Mouse (Mus musculus): Measurements from ENCODE around the gene Sac3d1. TPM values are rescaled to one million over a fixed set of nuclear protein-coding genes. Genes with fewer than 3 reads are reported as not detected.
A peak's percentile ranks its signal among the peaks of the same experiment; 100 is the strongest.

The Sac3d1 gene
- total RNA-seq, 2 experiments from 2014 or later: 9.2 to 10.0 TPM

DNA sequence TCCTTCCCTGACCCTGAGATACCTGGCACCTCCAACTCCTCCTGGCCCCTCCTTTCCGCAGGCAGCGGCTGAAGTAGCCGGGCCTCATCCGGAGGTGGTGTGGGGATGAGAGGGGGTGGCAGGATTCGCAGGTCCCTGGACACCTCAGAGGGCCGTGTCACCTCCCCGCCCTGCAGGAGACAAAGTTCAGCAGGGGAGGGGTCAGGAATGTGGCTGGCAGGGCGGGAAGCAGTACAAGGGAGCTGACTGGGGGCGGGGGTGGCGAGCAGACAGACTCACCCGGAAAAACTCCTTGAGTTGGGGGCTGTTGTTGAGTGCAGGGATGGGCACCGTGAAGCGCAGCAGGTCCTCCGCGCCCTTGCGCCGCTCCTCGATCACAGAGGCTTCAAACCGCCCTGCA lies 3.3 kb upstream of the Sac3d1 start:
- DNase-seq: no peak

DNA sequence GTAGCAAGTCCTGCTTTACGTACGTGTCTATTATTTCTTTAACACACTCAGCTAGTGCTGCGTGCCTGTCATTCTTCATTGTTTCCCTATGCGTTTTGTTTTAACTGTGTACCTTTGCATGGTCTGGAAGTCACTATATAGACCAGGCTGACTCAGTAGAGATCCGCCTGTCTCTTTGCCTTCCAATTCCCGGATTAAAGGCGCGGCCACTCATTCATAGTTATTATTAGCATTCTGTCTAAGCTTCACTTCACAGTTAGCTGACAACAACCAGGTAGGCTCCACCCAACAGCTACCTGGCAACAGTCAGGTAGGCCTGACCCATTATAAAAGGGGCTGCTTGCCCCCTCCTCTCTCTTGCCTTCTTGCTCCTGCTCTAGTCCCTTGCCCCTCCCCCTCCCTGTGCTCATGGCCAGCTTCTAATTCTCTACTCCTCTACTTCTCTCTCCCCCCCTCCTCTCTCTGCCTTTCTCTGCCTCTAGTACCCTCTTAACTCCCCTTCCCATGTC lies 281 bp upstream of the Sac3d1 start:
- DNase-seq: no peak

DNA sequence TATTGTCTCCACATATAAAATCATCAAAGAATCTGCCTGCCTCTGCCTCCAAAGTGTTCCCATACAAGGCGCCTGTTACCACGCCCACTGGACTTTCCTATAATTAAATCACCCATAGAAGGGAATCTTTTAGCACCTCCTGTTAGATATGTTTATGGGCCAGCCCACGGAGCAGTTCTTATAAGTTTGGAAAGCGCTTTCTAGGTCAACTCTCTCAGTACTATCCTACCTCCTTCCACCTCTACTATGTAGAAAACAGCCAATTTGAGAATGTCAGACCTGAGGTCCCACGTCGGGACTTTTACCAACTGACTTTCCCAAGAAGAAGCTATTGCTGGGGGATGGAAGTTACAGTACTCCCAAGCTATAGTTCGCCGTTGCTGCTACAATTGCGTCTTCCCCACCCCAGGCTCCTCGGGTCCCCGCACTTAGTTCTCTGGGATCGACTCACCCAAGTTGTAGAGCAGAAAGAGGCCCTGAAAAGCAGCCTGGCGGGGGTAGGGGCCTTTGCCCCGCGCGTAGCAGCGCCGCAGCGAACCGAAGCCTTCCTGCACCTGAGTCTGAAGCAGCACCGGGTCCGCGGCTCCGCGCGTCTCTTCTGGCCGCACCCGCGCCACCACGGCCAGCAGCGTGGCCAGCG lies 984 bp downstream of the Sac3d1 start:
- DNase-seq: no peak

DNA sequence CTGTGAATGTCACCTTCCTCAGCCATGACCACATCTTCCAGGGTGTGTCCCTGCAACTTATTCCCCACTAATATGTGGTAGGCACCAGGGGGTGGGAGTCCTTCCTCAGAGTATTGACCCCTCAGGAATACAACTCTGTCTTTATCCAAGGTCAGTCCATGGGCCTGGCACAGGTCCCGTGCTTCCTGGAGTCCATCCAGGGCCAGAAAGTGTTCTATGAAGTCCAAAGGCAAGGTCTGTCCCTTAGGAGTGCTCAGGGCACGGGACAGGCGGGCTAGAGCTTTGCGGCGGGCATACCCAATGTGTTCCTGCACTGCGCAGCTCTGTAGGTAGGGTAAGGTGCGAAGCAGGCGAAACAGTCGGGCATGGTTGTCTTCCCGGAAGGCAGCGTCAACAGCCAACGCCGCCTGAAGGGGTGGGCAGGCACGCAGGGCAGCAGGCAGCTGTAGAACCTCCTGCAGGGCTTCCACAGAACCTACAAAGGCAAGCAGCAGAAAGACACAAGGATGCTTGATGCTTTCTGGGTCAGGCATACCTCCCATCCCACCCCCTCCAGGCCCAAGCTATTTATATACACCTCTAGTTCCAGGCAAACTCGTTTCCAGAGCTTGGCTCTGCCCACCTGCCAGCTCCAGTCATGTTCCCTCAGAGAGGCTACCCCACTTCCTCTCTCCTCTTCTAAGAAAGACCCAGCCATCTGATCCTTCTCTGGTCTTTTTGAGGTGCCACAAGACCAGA lies 2.2 kb downstream of the Sac3d1 start:
- no peak for DNase-seq

DNA sequence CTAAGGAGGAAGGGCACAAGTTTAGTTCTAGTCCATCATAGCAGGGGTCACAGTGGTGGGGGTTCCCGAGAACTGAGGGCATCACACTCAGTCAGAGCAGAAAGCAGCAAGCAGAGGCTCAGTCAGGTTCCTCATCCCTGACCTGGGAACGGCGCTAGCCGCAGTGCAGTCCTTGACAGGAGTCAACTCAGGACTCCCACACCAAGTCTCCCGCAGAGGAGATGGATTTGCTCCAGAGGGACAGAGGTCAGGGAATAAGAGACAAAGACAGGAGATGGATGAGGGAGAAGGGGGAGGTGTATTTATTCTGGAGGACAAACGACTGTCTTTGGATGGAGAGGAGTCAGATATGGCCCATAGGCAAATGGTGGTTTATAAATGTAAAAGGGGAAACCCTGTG lies 5.3 kb downstream of the Sac3d1 start:
- DNase-seq: no peak

DNA sequence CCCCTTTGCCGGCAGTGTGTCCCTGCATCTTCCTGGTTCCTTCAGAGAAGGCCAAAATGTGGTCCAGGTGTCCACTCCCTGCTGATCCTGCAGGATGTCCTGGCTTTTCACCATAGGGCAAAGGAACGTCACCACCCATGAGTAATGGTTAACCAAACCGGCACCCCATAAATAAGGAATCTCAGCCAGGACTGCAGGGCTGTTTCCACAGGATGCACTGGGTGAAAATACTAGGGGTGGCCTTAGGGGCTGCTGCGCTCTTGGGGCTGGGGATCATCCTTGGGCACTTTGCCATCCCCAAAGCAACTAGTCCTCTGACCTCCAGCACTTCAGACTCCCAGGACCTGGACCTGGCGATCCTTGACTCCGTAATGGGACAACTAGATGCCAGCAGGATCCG lies 12.9 kb downstream of the Sac3d1 start, which contains the start of gene Naaladl1:
Gene Naaladl1, plus strand, starts transcription at position 197 of the 400 bp plus-strand sequence.
- DNase-seq: no peak

DNA sequence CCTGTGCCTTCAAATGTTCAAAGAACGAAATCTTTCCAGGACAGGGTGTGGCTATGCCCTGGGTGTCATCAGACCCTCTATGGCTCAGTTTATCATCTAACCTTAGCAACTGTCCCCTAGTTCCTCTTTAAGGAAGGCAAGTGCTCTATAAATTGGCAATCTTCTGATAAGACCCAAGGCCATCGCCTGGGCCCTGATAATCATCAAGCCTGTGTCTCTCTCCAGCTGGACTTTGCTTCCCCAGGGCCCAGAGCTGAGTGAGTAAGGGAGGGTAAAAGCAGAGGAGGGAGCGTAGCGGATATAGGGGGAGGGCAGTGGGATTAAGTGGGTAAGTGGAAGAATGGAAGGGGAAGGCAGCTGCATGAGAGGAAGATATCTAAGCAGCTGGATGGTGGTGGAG lies 14.0 kb downstream of the Sac3d1 start:
- DNase-seq: no peak

DNA sequence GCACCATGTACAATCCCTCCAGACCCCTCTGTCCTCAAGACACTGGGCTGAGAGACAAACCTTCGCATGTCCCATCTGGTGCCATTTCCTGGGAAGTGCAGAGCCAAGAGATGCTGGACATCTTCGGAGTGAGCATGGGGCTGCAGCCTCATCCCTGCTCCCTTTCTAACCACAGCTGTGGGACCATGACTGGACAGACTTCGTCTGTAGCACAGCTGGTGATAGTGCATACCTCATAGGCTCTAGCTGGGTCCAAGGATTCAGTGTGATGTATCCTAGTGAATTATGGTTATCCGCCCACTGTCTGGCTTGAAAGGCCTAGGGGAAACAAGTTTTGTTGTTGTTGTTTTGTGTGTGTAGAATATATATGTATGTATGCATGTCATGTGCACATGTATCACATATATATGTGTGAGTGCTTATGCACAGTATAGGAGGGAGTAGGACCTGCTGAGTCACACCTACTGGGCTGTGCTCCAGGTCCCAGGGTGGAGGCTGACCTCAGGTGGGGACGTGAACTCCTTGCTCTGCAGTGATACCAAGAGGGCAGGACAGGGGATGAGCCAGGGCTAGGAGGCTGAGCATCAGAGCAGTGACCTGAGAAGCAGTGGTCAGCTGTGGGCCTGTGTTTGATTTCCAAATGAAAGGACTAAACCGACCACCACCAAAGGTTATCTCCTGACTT lies 16.1 kb downstream of the Sac3d1 start:
- no peak for DNase-seq

DNA sequence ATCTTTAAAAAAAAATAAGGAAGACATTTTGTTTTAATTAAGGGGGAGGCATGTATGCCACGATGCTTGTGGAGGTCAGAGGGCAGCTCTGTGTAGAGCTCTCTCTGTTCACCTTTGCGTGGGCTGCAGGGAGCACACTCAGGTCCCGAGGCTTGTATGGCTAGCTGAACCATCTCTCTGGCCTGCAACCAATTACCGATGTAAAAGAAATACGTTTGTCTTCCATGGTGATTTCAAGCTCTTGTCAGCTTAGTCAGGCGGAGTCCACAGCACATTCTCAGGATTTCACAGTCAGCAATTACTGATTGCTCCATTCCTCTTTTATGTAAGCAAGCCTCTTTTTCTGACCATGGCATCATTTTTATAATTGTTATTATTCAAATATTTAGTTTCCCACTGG lies 17.3 kb downstream of the Sac3d1 start:
- DNase-seq: no peak

DNA sequence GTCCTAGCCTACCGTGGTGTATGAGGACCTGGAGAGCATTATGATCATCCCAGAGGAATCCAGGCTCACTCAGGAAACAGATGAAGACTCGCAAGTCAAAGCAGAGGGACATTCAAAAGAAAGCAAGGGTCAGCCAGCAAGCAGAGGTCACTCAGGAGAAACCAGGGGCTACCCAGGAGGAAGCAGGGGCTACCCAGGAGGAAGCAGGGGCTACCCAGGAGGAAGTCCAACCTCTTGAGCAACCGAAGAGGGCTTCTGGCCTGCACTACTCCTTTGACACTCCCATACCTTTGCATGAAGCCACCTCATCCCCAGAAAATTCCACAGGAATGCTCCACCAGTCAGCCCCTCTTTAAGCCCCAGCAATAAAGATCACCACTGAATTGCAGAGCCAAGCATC lies 20.6 kb downstream of the Sac3d1 start:
- DNase-seq: no peak

DNA sequence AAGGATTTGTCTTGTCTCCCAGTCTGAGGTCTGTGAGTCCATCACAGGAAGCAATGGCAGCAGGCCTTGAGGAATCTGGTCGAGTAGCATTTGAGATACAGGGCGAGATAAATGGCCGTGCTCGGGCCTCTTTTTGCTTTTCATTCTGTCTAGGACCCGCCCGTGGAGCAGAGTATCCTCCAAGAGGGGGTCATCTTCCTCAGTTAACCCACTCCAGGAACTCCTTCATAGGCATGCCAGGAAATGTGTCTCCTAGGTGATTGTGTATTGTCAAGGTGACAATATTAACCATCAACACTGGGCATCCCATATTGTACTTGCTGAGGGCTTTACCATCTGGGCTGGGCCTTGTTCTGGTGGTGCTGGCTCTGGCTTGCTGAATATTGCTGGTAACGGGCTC lies 24.3 kb downstream of the Sac3d1 start, which contains the start of gene AC131692.1:
Gene AC131692.1, plus strand, starts transcription at position 301 of the 400 bp plus-strand sequence.
- DNase-seq: no peak

DNA sequence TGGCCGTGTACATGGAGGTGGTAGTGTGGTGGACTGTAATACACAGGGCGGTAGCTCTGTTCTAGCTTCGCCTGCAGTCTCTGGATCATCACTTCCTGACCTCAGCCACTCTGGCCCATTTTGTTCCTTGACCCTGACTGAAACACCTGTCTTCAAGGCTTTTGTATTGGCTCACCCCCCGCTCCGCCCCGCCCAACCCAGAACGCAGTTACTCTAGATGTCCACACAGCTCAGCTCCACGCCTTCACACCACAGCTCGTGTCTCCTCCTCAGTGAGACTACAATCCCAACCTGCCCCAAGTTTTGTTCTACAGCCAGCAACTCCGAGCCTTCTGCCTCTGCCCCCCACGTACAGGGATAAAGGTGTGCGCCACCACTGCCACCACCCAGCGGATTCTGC lies 29.6 kb downstream of the Sac3d1 start:
- DNase-seq: no peak

DNA sequence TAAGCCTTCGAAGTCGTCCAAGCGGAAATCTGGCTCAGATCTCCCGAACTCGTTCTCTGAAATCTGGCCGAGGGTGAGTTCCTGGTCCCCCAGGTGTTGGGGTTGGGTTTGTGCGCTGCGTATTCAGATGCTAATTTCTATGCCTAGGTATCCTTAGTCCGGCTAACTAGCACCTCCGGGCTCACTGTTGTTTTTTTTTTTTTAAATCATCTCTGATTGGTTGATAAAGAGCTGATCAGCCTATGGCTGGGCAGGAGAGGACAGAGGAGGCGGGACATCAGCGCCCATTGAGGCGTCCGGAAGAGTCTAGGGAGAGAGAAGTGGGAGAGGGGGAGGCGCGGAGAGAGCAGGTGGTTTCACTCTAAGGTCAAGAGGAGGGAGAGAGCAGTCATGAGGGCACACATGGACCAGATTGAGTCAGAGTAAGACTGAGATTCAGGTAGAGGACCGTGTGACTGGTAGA lies 33.0 kb downstream of the Sac3d1 start:
- peak; percentile 22 to 41 for DNase-seq

DNA sequence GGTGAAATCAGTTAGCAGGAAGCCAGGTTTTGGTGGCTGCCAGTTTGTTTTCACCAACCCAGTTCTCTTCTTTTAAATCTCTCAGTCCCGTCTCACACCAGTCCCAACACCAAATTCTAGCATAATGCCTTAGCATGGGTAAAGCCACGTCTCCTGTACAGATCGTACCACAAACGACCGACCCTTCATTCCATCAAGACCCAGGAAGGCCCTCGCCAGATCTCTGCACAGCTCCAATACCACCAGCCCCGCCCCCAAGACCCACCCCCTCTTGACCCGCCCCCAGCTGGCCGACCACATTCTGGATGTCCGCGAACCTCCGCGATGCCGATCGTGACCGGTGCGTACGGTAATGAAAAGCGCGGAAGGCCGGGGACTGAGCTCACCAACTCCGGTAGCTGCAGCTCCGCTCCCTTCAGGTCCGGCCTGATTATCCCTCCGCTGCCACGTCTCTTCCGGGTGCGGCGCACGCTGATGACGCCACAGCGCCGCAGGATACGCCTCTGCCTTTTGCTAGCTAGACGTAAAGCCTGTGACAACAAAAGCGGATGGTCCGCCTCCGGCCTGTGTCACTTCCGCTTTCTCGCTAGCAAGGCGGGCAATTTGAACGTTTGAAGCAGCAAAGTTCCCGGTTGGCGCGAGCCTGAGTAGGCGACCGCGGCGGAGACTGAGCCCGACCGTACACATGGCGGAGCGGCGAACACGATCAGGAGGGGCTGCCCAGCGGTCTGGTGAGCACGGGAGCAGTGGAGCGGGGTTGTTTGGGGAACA lies 33.8 kb downstream of the Sac3d1 start, which contains the start of the genes Zfpl1 and Cdca5:
Gene Zfpl1, minus strand, starts transcription at position 479 of the 771 bp plus-strand sequence.
Gene Cdca5, plus strand, starts transcription at position 506 of the 771 bp plus-strand sequence.
- DNase-seq: peak; percentile 97 to 99

DNA sequence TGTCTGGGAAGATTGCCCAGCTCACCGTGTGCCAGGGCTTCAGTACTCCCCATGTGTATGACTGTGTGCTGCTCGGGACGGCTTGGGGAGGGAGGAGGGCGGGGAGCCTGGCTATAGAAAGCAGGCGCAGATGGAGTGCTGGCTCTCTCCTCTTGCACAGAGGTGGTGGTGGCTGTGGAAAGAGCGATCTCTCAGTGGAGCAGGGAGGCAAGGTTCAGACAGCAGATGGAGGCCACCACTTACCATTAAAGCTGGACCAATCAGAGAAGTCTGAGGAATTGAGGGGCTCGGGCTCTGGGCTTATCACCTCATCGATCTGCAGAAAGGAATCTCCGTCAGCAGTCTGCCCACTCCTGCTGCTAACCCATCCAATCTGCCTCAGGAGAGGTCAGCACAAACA lies 36.3 kb downstream of the Sac3d1 start, which contains the start of gene Gm28374:
Gene Gm28374, minus strand, starts transcription at position 101 of the 400 bp plus-strand sequence.
- DNase-seq: no peak

DNA sequence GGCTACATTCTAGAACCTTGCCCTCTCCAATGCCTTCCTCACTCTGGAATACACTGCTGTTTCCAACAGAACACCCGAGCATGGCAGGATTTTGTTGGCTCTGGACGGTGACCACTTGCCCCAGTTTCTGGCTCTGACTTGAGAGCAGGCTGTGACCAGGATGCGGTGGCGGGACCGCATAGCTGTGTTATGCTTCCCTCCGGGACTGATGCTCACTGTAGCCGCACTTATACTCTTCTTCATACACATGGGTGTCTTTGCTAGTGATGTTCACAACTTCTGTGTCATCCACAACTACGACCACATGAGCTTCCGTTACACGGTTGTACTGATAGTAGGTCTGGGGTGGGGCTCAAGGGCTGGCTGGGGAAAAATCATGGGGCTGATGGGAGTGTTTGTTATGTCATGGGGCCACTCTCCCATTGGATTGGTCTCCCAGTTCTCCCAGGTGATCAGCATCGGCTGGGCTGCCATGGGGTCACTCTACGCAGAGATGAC lies 38.4 kb downstream of the Sac3d1 start, which contains the start of gene Tmem262:
Gene Tmem262, plus strand, starts transcription at position 51 of the 498 bp plus-strand sequence.
- DNase-seq: no peak

DNA sequence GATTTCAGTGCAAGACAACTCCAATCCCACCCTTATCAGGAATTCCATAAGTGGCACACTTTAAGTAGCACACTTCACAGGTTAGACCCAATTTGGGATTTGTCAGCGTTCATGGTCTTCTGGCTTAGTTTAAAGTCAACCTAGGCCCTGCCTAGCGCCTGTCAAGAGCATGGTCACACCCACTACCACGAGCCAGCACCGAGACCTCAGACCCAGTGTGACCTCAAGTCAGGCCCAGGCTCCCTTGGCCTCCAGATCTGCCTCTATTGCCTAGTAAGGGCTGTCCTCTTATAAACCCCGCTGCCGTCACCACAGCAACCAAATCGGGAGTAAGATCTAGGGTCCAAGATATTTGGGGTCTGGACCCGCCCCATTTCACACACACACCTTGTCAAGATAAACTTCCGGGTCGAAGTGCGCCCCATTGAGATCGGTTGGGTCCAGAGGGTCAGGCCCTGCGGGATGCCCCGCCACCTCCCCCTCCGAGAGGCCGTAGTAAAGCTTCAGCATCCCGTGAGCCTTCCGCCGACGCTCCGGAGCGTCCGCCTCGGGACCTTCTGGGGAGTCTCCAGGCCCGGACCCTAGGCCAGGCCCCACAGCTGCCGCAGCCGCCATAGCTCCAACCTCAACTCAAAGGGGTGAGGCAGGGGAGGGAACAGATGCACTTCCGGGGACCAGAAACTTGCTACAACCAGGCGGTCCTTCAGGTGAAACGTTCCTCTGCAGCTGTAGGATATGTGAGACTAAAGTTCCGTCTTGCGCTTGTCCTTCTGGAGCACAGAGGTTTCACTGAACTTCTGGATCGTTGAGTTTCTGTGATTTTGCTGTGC lies 41.7 kb downstream of the Sac3d1 start, which contains the start of gene Vps51:
Gene Vps51, minus strand, starts transcription at position 668 of the 830 bp plus-strand sequence.
- DNase-seq: peak; percentile 90 to 92

DNA sequence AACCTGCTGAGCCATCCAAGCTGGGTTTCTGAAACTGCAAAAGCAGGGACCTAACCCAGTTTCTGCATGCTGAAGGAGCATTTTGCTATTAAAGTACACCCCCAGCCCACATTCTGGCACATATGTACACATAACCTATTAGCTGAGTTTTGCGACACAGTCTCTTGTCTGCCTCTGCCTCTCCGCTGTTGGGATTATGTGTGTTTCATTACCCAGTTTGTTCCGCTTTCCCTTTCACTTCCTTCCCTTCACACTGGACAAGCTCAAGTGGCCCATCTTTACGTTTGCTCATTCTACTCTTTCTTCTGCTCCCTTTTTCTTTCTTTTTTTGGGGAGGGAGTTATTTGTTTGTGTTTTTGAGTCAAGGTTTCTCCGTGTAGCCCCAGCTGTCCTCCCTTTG lies 44.6 kb downstream of the Sac3d1 start:
- no peak for DNase-seq

DNA sequence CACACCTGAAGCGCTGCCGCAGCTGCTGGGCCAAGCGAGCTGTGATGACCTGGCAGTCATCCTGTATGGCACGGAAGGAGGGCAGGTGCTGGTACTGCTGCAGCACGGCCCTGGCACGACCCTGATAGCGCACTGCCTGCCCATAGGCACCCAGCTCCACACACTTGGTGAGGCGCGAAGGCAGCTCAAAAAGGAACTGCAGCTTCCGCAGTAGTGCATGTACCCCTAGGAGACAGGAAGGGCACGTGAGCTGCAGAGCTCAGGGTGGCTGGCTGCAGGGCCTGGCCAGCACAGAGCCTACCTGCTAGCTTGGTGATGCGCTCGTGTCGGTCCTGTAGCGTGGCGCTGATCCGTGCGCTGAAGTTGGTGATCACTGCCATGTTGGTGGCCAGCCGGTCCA lies 47.2 kb downstream of the Sac3d1 start:
- DNase-seq: no peak

DNA sequence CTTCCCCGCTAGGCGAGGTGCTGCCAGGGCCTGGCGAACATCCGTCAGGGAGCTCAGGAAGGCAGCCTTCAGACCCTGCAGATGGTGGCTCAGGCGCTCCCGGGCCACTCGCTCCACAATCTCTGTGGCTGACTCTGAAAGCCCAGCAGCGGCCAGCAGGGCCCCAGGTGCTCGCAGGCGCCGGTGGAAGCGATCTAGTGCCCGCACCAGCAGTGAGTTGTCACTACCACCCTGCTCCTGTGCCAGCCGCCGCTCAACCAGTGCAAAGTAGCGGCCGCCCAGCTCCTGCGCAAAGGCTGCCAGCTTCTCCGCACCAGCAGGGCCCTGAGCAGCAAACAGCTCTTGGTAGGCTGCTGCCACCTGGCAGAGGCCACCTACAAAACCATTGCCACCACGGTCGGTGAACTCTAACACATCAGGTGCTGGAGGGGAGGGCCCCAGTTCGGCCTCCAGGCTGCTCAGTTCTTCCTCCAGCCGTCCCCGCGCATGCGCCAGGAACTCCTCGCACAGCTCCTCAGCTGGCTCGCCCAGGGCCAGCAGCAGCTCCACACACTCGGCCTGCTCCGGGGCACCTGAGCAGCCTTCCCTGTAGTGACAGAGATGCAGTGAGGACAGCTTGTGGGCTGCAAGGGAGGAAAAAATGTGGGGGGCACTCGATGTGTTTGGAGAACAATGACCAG lies 47.7 kb downstream of the Sac3d1 start:
- no peak for DNase-seq

Measured in heart, adult 18-20 months (tissue).